Mouse (Mus musculus) intestine, embryonic 16.5 days (tissue): Measurements from ENCODE around the gene Ankrd11. TPM values are rescaled to one million over a fixed set of nuclear protein-coding genes. Genes with fewer than 3 reads are reported as not detected.

Experiments used
- ATAC-seq: fragments of 200-750 bp; cut with Nextera tagmentation; 2 replicates; pipeline ENCODE4 v1.8.0; 2017; ENCODE audit warnings: moderate TSS enrichment, moderate library complexity
- H3K27ac ChIP-seq: fragments of 300-500 bp; sonication (generic); 2 replicates; pipeline ENCODE4 v1.5.1; 2014; ENCODE audit warnings: mild to moderate bottlenecking, low read length
- H3K27me3 ChIP-seq: fragments of 300-500 bp; sonication (generic); replicated peaks from 2 replicates; pipeline ENCODE4 v1.6.1; 2014; ENCODE audit warnings: low read length, control low read depth, mixed read lengths; ENCODE audit not compliant: control insufficient read depth, insufficient read depth
- H3K36me3 ChIP-seq: fragments of 300-500 bp; sonication (generic); 2 replicates; pipeline ENCODE4 v1.6.1; 2014; ENCODE audit warnings: low read length, control low read depth; ENCODE audit not compliant: control insufficient read depth, insufficient read depth
- H3K4me1 ChIP-seq: fragments of 300-500 bp; sonication (generic); 2 replicates; pipeline ENCODE4 v1.6.1; 2014; ENCODE audit warnings: low read length, control low read depth, mixed read lengths; ENCODE audit not compliant: control insufficient read depth, insufficient read depth
- H3K4me2 ChIP-seq: fragments of 300-500 bp; sonication (generic); 2 replicates; pipeline ENCODE4 v1.6.1; 2014; ENCODE audit warnings: low read depth, low read length, control low read depth
- H3K4me3 ChIP-seq: fragments of 300-500 bp; sonication (generic); 2 replicates; pipeline ENCODE4 v1.5.1; 2014; ENCODE audit warnings: mild to moderate bottlenecking, low read length
- H3K9ac ChIP-seq: fragments of 300-500 bp; sonication (generic); 2 replicates; pipeline ENCODE4 v1.6.1; 2014; ENCODE audit warnings: low read depth, low read length
- H3K9me3 ChIP-seq: fragments of 300-500 bp; sonication (generic); 2 replicates; pipeline ENCODE4 v1.6.1; 2016; ENCODE audit warnings: low read length, control low read depth; ENCODE audit not compliant: control insufficient read depth
- WGBS: fragments of 180-500 bp; shearing (Covaris S2); extraction: QIAGEN DNeasy Blood & Tissue Kit; methylation state at CpG from one replicate; pipeline ENCODE4 v1.1.7; 2014; 5-methylcytosine and 5-hydroxymethylcytosine counted together
- polyA plus RNA-seq: library from polyadenylated mRNA; unstranded; fragments of >200 nt; fragmentation: Nextera tagmentation; extraction: Ambion mirVana; gene quantifications from 2 replicates; pipeline ENCODE4 v1.2.1, GENCODE M21; 2015

Gene Ankrd11
- polyA plus RNA-seq, 1 experiment from 2014 or later, result 19.5 TPM

- Histone ChIP-seq H3K4me1 (peaks cover 41% of the 10 kb centered on the region), H3K9ac (no peak overlapping the region), H3K27ac (no peak overlapping the region), H3K27me3 (no peaks in the 10 kb centered on the region), H3K4me2 (no peak overlapping the region), H3K9me3 (no peaks in the 10 kb centered on the region), H3K36me3 (no peaks in the 10 kb centered on the region), H3K4me3 (no peak overlapping the region)
- no peak for ATAC-seq
- 75% methylated on average over 7 of the region's 7 CpGs for WGBS
Measured at GRCm38 (mm10) chr8:122920890-122921289, 121.2 kb downstream of the Ankrd11 start.

DNA sequence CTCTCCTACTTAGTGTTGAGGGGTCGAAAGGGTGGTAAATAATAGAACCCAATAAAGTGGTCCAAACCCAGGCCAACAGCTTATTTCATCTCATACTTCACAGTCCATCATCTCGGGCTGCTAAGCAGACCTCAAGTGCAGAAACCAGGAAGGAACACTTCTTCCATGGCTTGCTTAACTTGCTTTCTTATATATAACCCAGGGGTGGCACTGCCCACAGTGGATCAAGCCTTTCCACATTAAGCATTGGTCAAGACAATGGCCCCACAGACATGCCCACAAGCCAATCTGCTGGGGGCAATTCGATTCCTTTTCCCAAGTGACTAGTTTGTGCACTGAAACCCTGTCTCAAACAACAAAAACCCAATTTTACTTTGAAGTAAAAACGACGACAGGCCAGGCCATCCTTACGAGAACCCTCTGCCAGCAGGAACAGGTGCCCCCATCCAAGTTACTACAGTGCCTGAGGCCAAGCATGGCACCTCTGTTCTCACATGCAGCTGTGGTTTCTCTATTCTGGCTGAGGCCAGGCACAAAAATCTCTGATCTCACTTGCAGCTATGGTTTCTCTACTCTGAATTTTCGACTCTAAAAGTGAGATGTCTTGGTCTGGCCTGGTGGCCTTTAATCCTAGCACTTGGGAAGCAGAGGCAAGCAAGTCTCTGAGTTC, 123.5 kb downstream of the Ankrd11 start:
- Histone ChIP-seq H3K4me3 (no peak overlapping the region), H3K4me1 (peaks cover 27% of the 10 kb centered on the region), H3K36me3 (no peaks in the 10 kb centered on the region), H3K4me2 (no peak overlapping the region), H3K27ac (peak overlapping the region; percentile 44), H3K9me3 (no peaks in the 10 kb centered on the region), H3K27me3 (no peaks in the 10 kb centered on the region), H3K9ac (no peak overlapping the region)
- no peak for ATAC-seq
- whole genome bisulfite sequencing, result 74% methylated on average over 7 of the region's 7 CpGs

GRCm38 (mm10) chr8:122917531-122918392, 124.3 kb downstream of the Ankrd11 start:
- Histone ChIP-seq H3K36me3 (no peaks in the 10 kb centered on the region), H3K9ac (no peak overlapping the region), H3K4me1 (peaks cover 23% of the 10 kb centered on the region), H3K4me3 (no peak overlapping the region), H3K9me3 (no peaks in the 10 kb centered on the region), H3K4me2 (no peak overlapping the region), H3K27ac (peak overlapping the region; percentile 44; the same call in 1 of the 2 replicates), H3K27me3 (no peaks in the 10 kb centered on the region)
- WGBS, result 52% methylated on average over 11 of the region's 11 CpGs
- ATAC-seq, result peak; percentile 41; the same call in 1 of the 2 replicates

DNA sequence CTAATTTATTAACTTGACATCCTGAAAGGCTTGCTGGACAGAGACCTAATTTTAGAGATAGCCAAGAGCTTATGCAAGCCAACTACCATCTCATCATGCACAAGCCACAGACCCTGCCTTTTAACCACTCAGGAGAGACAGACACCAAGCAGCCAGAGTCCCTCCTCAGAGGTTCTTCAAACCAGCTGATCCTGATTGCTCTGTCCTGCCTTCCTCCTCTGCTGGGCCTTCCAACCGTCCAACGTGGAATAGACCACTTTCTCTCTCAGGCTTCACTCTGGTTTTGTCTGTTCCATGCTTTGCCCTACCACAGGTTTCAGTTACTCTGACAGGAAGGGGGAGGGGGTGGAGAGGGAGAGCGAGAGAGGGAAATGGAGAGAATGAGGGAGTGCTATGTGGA, 125.3 kb downstream of the Ankrd11 start:
- H3K4me3 ChIP-seq, result no peak overlapping the region
- H3K4me2 ChIP-seq, result no peak overlapping the region
- H3K9ac ChIP-seq, result no peak overlapping the region
- H3K9me3 ChIP-seq, result no peaks in the 10 kb centered on the region
- H3K27me3 ChIP-seq, result no peaks in the 10 kb centered on the region
- WGBS, result 52% methylated on average over 3 of the region's 3 CpGs
- no peaks in the 10 kb centered on the region for H3K36me3 ChIP-seq
- H3K4me1 ChIP-seq, result peaks cover 23% of the 10 kb centered on the region
- no peak overlapping the region for H3K27ac ChIP-seq
- no peak for ATAC-seq

GRCm38 (mm10) chr8:122912871-122913270, 129.2 kb downstream of the Ankrd11 start:
- Histone ChIP-seq H3K36me3 (0 out of 2 replicates have a peak, but pooled peaks cover 3% of the 10 kb centered on the region), H3K27me3 (no peaks in the 10 kb centered on the region), H3K27ac (no peak overlapping the region), H3K4me3 (no peak overlapping the region), H3K9me3 (no peaks in the 10 kb centered on the region), H3K9ac (no peak overlapping the region), H3K4me1 (peaks cover 6% of the 10 kb centered on the region), H3K4me2 (no peak overlapping the region)
- WGBS, result 88% methylated on average over 4 of the region's 4 CpGs
- no peak for ATAC-seq

DNA sequence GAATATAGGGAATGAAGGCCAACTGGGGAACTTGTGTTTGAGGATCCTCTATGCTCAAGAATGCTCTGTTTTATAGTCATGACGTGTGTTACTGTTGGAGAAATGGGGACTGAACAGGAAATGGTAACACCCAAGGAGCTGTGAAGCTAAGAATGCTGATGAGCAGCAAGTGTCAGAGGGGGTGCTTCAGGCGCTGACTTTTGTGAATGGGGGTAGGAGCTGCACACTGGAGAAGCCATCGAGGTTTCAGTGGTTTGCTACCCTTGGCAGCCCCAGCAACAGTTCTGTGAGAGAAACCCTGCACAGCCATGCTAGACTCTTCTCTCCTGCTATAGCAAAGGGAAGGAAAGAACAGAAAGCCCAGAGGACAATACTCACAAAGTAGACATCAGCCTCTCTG, 129.9 kb downstream of the Ankrd11 start:
- no peak for ATAC-seq
- Histone ChIP-seq H3K36me3 (0 out of 2 replicates have a peak, but pooled peaks cover 7% of the 10 kb centered on the region), H3K4me1 (no peaks in the 10 kb centered on the region; the same call in 1 of the 2 replicates), H3K9me3 (no peaks in the 10 kb centered on the region), H3K27me3 (no peaks in the 10 kb centered on the region), H3K4me2 (no peak overlapping the region), H3K27ac (no peak overlapping the region), H3K9ac (no peak overlapping the region), H3K4me3 (no peak overlapping the region)
- WGBS, result 76% methylated on average over 3 of the region's 3 CpGs

DNA sequence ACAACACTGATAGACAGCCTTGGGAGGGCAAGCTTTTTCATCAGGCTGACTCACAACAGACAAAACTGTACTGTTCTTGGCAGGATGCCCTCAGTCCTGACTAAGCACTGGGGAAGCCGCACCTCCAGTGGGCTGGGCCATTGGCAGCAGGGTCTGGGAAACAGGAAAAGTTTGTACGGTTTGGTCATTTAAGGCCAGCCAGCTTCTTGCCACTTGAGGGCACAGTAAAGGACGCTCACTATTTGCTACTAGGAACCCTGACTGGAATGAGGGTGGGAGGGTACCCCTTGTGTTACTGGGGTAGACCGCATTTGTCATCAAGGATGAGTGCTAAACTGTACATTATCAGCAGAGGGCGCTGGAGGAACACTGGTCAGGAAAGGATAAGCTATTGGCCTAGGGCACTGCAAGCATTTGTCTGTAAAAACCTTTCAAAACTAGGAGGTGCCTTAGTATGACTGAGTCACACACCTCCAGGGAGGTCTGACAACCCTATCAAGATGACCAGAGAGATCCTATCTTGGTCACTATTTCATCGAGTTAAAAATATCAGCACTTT, 135.5 kb downstream of the Ankrd11 start:
- Histone ChIP-seq H3K9ac (no peak overlapping the region), H3K9me3 (no peaks in the 10 kb centered on the region), H3K27ac (no peak overlapping the region), H3K4me3 (no peak overlapping the region), H3K4me2 (no peak overlapping the region), H3K36me3 (0 out of 2 replicates have a peak, but pooled peaks cover 7% of the 10 kb centered on the region), H3K27me3 (no peaks in the 10 kb centered on the region), H3K4me1 (peaks cover 4% of the 10 kb centered on the region; the same call in 1 of the 2 replicates)
- peak; percentile 77 for ATAC-seq
- WGBS, result 28% methylated on average over 6 of the region's 6 CpGs

DNA sequence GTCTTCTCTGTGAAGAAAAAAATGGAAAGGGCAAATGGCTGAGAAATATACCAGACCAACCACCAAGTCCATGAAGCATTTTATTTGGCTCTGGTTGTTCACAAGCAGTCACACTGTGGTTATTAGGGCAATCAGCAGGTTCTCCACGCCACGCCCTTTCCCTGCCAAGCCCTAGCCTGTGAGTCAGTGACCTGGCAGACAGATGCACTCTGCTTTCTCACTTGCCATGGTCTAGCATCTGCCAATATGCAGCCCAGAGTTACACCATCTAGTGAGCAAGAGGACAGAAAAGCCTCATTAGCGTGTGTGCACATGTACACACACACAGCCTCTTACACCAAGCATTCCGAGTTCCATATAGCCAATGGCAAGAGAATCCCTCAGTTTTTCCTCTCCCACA, 136.7 kb downstream of the Ankrd11 start:
- Histone ChIP-seq H3K9ac (no peak overlapping the region), H3K4me1 (peaks cover 4% of the 10 kb centered on the region; the same call in 1 of the 2 replicates), H3K9me3 (no peaks in the 10 kb centered on the region), H3K27ac (no peak overlapping the region), H3K4me3 (no peak overlapping the region), H3K36me3 (0 out of 2 replicates have a peak, but pooled peaks cover 7% of the 10 kb centered on the region), H3K27me3 (no peaks in the 10 kb centered on the region), H3K4me2 (no peak overlapping the region)
- peak; percentile 59 for ATAC-seq
- WGBS, result 77% methylated on average over 4 of the region's 4 CpGs

- Histone ChIP-seq H3K27me3 (no peaks in the 10 kb centered on the region), H3K4me3 (no peak overlapping the region), H3K4me1 (peaks cover 4% of the 10 kb centered on the region; the same call in 1 of the 2 replicates), H3K36me3 (0 out of 2 replicates have a peak, but pooled peaks cover 7% of the 10 kb centered on the region), H3K9me3 (no peaks in the 10 kb centered on the region), H3K27ac (no peak overlapping the region), H3K4me2 (no peak overlapping the region), H3K9ac (no peak overlapping the region)
- no peak for ATAC-seq
- WGBS, result 93% methylated on average over 11 of the region's 11 CpGs
Measured at GRCm38 (mm10) chr8:122904496-122904895, 137.6 kb downstream of the Ankrd11 start.
